Mouse (Mus musculus) limb, embryonic 15.5 days (tissue): ENCODE data around the gene Zfp784. TPM values are rescaled to one million over a fixed set of nuclear protein-coding genes. Genes with fewer than 3 reads are reported as not detected.
"Not testable (repeated sequence)": the region's sequence is repeated elsewhere in the genome, so short reads cannot be mapped to it uniquely, and the experiment has no call there.

ENCODE experiments used
- ATAC-seq: fragments of 200-750 bp; cut with Nextera tagmentation; 2 replicates; pipeline ENCODE4 v1.8.0; 2017; ENCODE audit warnings: low read depth, moderate TSS enrichment; ENCODE audit not compliant: insufficient number of reproducible peaks, low FRiP score, low TSS enrichment
- H3K27ac ChIP-seq: fragments of 300-500 bp; sonication (generic); 2 replicates; pipeline ENCODE4 v1.5.1; 2015; ENCODE audit warnings: moderate library complexity, mild to moderate bottlenecking, inconsistent platforms
- H3K27me3 ChIP-seq: fragments of 300-500 bp; sonication (generic); 2 replicates; pipeline ENCODE4 v1.6.1; 2015; ENCODE audit warnings: inconsistent platforms
- H3K36me3 ChIP-seq: fragments of 300-500 bp; sonication (generic); 2 replicates; pipeline ENCODE4 v1.6.1; 2015; ENCODE audit warnings: inconsistent platforms
- H3K4me1 ChIP-seq: fragments of 300-500 bp; sonication (generic); 2 replicates; pipeline ENCODE4 v1.6.1; 2015; ENCODE audit warnings: inconsistent platforms
- H3K4me2 ChIP-seq: fragments of 300-500 bp; sonication (generic); 2 replicates; pipeline ENCODE4 v1.6.1; 2015; ENCODE audit warnings: mild to moderate bottlenecking, inconsistent platforms
- H3K4me3 ChIP-seq: fragments of 300-500 bp; sonication (generic); 2 replicates; pipeline ENCODE4 v1.5.1; 2015; ENCODE audit warnings: mild to moderate bottlenecking, inconsistent platforms
- H3K9ac ChIP-seq: fragments of 300-500 bp; sonication (generic); 2 replicates; pipeline ENCODE4 v1.6.1; 2015; ENCODE audit warnings: inconsistent platforms
- H3K9me3 ChIP-seq: fragments of 300-500 bp; sonication (generic); 2 replicates; pipeline ENCODE4 v1.6.1; 2016; ENCODE audit warnings: inconsistent platforms
- WGBS: fragments of 180-500 bp; shearing (Covaris S2); methylation state at CpG from one replicate; pipeline ENCODE4 v1.1.7; 2015; 5-methylcytosine and 5-hydroxymethylcytosine counted together
- polyA plus RNA-seq: library from polyadenylated mRNA; unstranded; fragments of >200 nt; fragmentation: Nextera tagmentation; extraction: Ambion mirVana; gene quantifications from 2 replicates; pipeline ENCODE4 v1.2.1, GENCODE M21; 2015

The Zfp784 gene
- polyA plus RNA-seq, 1 experiment from 2014 or later, result 7.1 TPM

- WGBS, result 96% methylated on average over 16 of the region's 16 CpGs
- Histone ChIP-seq H3K27me3 (no peaks in the 10 kb centered on the region), H3K4me3 (no peak overlapping the region), H3K9ac (no peak overlapping the region), H3K4me2 (no peak overlapping the region), H3K9me3 (no peaks in the 10 kb centered on the region), H3K27ac (no peak overlapping the region), H3K4me1 (peaks cover 34% of the 10 kb centered on the region), H3K36me3 (peaks cover 21% of the 10 kb centered on the region)
- no peak for ATAC-seq
Observed at GRCm38 (mm10) chr7:5017352-5017751, 20.9 kb downstream of the Zfp784 start.

DNA sequence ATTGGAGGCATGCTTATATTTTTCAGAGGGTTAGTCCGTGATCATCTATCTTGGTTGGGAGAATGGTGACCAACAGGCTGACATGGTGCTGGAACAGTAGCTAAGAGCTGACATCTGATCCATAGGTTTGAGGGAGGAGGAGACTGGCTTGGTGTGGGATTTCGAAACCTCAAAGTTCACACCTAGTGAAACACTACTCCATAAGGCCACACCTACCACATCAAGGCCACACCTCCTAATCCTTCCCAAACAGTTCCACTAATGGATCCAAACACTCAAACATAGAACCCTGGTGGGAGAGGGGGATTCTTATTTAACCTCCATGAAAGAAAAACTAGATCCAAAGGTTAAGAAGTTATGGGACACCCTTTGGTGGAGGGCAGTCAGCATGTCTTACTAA lies 21.3 kb downstream of the Zfp784 start:
- H3K27ac ChIP-seq, result no peak overlapping the region
- no peaks in the 10 kb centered on the region for H3K9me3 ChIP-seq
- no peaks in the 10 kb centered on the region for H3K27me3 ChIP-seq
- no peak overlapping the region for H3K4me3 ChIP-seq
- no peak overlapping the region for H3K4me2 ChIP-seq
- H3K36me3 ChIP-seq, result peaks cover 19% of the 10 kb centered on the region
- no peak for ATAC-seq
- no peak overlapping the region for H3K9ac ChIP-seq
- 94% methylated on average over 2 of the region's 2 CpGs for WGBS
- H3K4me1 ChIP-seq, result peaks cover 30% of the 10 kb centered on the region

GRCm38 (mm10) chr7:5016057-5016456 lies 22.2 kb downstream of the Zfp784 start:
- H3K9me3 ChIP-seq, result no peaks in the 10 kb centered on the region
- peak overlapping the region; percentile 52; the same call in 1 of the 2 replicates for H3K9ac ChIP-seq
- H3K4me3 ChIP-seq, result peak overlapping the region; percentile 74
- peaks cover 27% of the 10 kb centered on the region for H3K36me3 ChIP-seq
- H3K4me1 ChIP-seq, result peaks cover 21% of the 10 kb centered on the region
- no peaks in the 10 kb centered on the region for H3K27me3 ChIP-seq
- peak overlapping the region; percentile 64 for H3K4me2 ChIP-seq
- no peak for ATAC-seq
- H3K27ac ChIP-seq, result peak overlapping the region; percentile 99
- 63% methylated on average over 3 of the region's 3 CpGs for WGBS

DNA sequence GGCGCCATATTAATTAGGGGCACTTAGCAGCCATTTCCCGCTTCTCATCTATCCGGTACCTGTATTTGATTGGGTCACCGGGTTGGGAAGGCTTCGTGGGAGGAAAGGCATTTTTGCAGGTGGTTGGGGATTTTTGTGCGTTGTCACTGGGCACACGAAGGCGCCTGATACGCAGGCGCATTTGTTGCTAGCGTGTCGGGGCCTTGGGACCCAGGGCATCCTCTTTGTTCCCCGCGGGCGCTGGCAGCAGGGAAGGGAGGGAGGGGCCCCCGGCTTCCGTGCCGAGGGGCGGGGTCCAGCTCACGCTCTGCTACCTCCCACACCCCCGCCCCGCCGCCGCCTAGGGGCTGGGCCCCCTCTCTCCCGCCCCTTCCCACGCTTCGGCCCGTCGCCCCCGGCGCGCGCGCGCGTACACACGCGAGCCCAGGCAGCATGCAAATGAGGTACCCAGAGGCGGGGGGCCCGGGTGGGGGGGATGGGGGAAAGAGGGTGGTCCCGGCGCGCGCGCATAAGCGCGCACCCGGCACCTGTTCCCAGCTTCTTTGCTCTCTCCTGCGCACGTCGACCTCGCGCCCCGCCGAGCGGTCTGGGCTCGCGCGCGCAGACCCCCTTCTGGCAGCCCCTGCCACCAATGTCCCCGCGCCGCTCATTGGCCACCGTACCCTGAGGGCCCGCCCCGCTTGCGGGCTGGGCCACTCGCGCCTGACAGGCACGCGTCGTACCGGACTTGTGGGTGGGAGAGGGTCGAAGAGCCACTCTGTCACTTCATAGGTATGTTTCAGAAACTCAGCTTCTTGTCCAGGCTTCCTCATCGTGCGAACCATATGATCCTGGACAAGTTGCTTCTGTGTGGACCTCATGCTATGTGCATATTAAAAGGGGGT lies 22.9 kb downstream of the Zfp784 start, which contains the start of gene Gm44973:
Gene Gm44973, plus strand, starts transcription at position 379 of the 884 bp plus-strand sequence.
- Histone ChIP-seq H3K4me3 (peak within 1 kb of the TSS; percentile 74), H3K9ac (peak within 1 kb of the TSS; percentile 74), H3K36me3 (peaks cover 34% of the 10 kb centered on the region), H3K9me3 (no peaks in the 10 kb centered on the region), H3K27ac (peak within 1 kb of the TSS; percentile 99), H3K4me1 (peaks cover 19% of the 10 kb centered on the region; the same call in 1 of the 2 replicates), H3K4me2 (peak within 1 kb of the TSS; percentile 64), H3K27me3 (no peaks in the 10 kb centered on the region)
- ATAC-seq, result peak; percentile 83
- WGBS, result under 1% methylated on average over 55 of the region's 76 CpGs

GRCm38 (mm10) chr7:5014251-5015117 lies 23.8 kb downstream of the Zfp784 start, which contains the start of the genes Zfp524 and Fiz1:
TSS of gene Zfp524 (plus strand) at chr7:5014415.
TSS of gene Fiz1 (minus strand) at chr7:5014697.
- H3K27me3 ChIP-seq, result no peaks in the 10 kb centered on the region
- H3K4me3 ChIP-seq, result peak within 1 kb of the TSS; percentile 74
- H3K9ac ChIP-seq, result peak within 1 kb of the TSS; percentile 74
- peak; percentile 82 for ATAC-seq
- peaks cover 43% of the 10 kb centered on the region for H3K36me3 ChIP-seq
- H3K4me2 ChIP-seq, result peak within 1 kb of the TSS; percentile 64
- WGBS, result under 1% methylated on average over 42 of the region's 42 CpGs
- peaks cover 17% of the 10 kb centered on the region; the same call in 1 of the 2 replicates for H3K4me1 ChIP-seq
- peak within 1 kb of the TSS; percentile 99 for H3K27ac ChIP-seq
- H3K9me3 ChIP-seq, result no peaks in the 10 kb centered on the region

GRCm38 (mm10) chr7:5012681-5013513 lies 25.3 kb downstream of the Zfp784 start:
- 92% methylated on average over 27 of the region's 27 CpGs for WGBS
- Histone ChIP-seq H3K27me3 (no peaks in the 10 kb centered on the region), H3K9me3 (no peaks in the 10 kb centered on the region), H3K36me3 (peaks cover 55% of the 10 kb centered on the region), H3K4me3 (peak overlapping the region; percentile 74; the same call in 1 of the 2 replicates), H3K27ac (no peak overlapping the region), H3K9ac (no peak overlapping the region), H3K4me2 (no peak overlapping the region), H3K4me1 (peaks cover 10% of the 10 kb centered on the region; the same call in 1 of the 2 replicates)
- no peak for ATAC-seq

GRCm38 (mm10) chr7:5008229-5008628 lies 30.0 kb downstream of the Zfp784 start:
- Histone ChIP-seq H3K9ac (no peak overlapping the region), H3K27me3 (no peaks in the 10 kb centered on the region), H3K9me3 (no peaks in the 10 kb centered on the region), H3K27ac (no peak overlapping the region), H3K4me1 (peaks cover 5% of the 10 kb centered on the region; the same call in 1 of the 2 replicates), H3K4me3 (no peak overlapping the region), H3K4me2 (no peak overlapping the region), H3K36me3 (peaks cover 68% of the 10 kb centered on the region)
- ATAC-seq, result no peak
- 97% methylated on average over 26 of the region's 26 CpGs for WGBS

- not testable (repeated sequence) for H3K27ac ChIP-seq, H3K9me3 ChIP-seq, H3K4me3 ChIP-seq, H3K4me2 ChIP-seq, H3K4me1 ChIP-seq, ATAC-seq, H3K27me3 ChIP-seq, H3K9ac ChIP-seq
- 61% methylated on average over 8 of the region's 8 CpGs for WGBS
- peaks cover 18% of the 10 kb centered on the region for H3K36me3 ChIP-seq
Observed at GRCm38 (mm10) chr7:5002876-5003275, 35.4 kb downstream of the Zfp784 start.

DNA sequence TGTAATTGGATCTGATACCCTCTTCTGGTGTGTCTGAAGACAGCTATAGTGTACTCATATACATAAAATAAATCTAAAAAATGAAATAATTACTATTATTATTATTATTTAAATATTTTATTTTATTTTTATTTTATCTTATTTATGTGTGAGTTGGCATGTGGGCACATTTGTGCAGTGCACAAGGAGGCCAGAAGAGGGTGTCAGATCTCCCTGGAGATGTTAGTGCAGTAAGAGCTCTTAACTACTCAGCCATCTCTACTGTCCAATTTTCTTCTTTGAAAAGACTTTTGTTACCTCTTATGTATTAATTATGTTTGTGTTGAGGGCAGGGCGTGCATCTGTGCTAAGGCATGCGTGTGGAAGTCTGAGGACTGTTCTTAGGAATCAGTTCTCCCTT lies 38.4 kb downstream of the Zfp784 start:
- WGBS, result 70% methylated on average over 2 of the region's 2 CpGs
- no peak overlapping the region for H3K27ac ChIP-seq
- H3K9ac ChIP-seq, result no peak overlapping the region

DNA sequence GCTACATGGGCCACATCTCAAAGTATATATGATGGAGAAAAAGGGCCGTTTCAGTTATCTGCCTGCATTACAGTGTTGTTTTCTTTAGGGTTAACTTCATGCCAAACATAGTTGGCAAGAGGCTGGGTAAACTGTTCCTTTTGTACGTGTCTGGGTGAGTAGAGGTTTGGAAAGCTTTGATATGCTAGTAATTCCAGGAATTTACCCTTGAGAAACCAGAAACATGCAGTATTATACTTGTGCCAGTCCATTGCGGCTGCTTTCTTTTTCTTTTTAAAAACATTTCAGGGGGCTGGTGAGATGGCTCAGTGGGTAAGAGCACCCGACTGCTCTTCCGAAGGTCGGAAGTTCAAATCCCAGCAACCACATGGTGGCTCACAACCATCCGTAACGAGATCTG lies 41.3 kb downstream of the Zfp784 start:
- Histone ChIP-seq H3K4me3 (peak overlapping the region; percentile 60), H3K27ac (no peak overlapping the region), H3K27me3 (peaks cover 12% of the 10 kb centered on the region), H3K9me3 (no peaks in the 10 kb centered on the region), H3K36me3 (peaks cover 27% of the 10 kb centered on the region), H3K4me2 (peak overlapping the region; percentile 81), H3K4me1 (peaks cover 30% of the 10 kb centered on the region), H3K9ac (no peak overlapping the region)
- 53% methylated on average over 8 of the region's 8 CpGs for WGBS
- no peak for ATAC-seq

More for the DNA sequence above, 38.4 kb downstream of the Zfp784 start:
- H3K27me3 ChIP-seq, result no peaks in the 10 kb centered on the region
- no peaks in the 10 kb centered on the region for H3K9me3 ChIP-seq
- no peak overlapping the region for H3K4me3 ChIP-seq
- peaks cover 12% of the 10 kb centered on the region for H3K4me1 ChIP-seq
- ATAC-seq, result no peak
- peaks cover 3% of the 10 kb centered on the region; the same call in 1 of the 2 replicates for H3K36me3 ChIP-seq
- H3K4me2 ChIP-seq, result no peak overlapping the region
